Mouse (Mus musculus) testis, adult 2 months (tissue): ENCODE results near the gene Prkcd. TPM values are rescaled to one million over a fixed set of nuclear protein-coding genes. Genes with fewer than 3 reads are reported as not detected.

Experiments
- H3K27ac ChIP-seq: fragments of 200-500 bp; 2 replicates; pipeline ENCODE4 v1.5.1; 2012; ENCODE audit warnings: low read depth, low read length; ENCODE audit not compliant: control insufficient read depth, insufficient read depth
- H3K27me3 ChIP-seq: fragments of 200-500 bp; 2 replicates; pipeline ENCODE4 v1.6.1; 2012; ENCODE audit warnings: mild to moderate bottlenecking, low read length, moderate library complexity; ENCODE audit not compliant: control insufficient read depth, insufficient read depth
- H3K36me3 ChIP-seq: fragments of 200-500 bp; 2 replicates; pipeline ENCODE4 v1.6.1; 2012; ENCODE audit warnings: mild to moderate bottlenecking, low read length; ENCODE audit not compliant: control insufficient read depth, insufficient read depth
- H3K4me1 ChIP-seq: fragments of 200-500 bp; 2 replicates; pipeline ENCODE4 v1.6.1; 2012; ENCODE audit warnings: low read length; ENCODE audit not compliant: control insufficient read depth, insufficient read depth
- H3K4me3 ChIP-seq: fragments of 200-500 bp; 2 replicates; pipeline ENCODE4 v1.5.1; 2012; ENCODE audit warnings: low read depth, mild to moderate bottlenecking, low read length, moderate library complexity, mixed read lengths; ENCODE audit not compliant: control insufficient read depth
- CTCF ChIP-seq: fragments of 200-500 bp; IDR thresholded peaks from 2 replicates; pipeline ENCODE4 v1.5.1; 2012; ENCODE audit warnings: low read depth, mild to moderate bottlenecking, inconsistent platforms, low read length, moderate library complexity; ENCODE audit not compliant: control insufficient read depth, insufficient read depth, insufficient replicate concordance
- POLR2A ChIP-seq: fragments of 200-500 bp; IDR thresholded peaks from 2 replicates; pipeline ENCODE4 v1.6.1; 2012; ENCODE audit warnings: low read depth, mild to moderate bottlenecking, inconsistent platforms, low read length, moderate library complexity; ENCODE audit not compliant: control insufficient read depth
- polyA plus RNA-seq: library from polyadenylated mRNA; depleted of rRNA; stranded (reverse); fragments of >200 nt; gene quantifications from 2 replicates; pipeline ENCODE4 v1.2.3, GENCODE M21; 2012; rRNA removed

The Prkcd gene
- polyA plus RNA-seq, 1 experiment: 240 TPM

GRCm38 (mm10) chr14:30550232-30551070 lies 75.6 kb downstream of the Prkcd start:
- H3K27me3 ChIP-seq: no peaks in the 10 kb centered on the region
- TF ChIP-seq POLR2A: no peak
- no peak for TF ChIP-seq CTCF
- H3K36me3 ChIP-seq: no peaks in the 10 kb centered on the region
- no peak overlapping the region for H3K4me3 ChIP-seq
- no peak overlapping the region for H3K27ac ChIP-seq
- H3K4me1 ChIP-seq: peaks cover 15% of the 10 kb centered on the region

- no peak overlapping the region for H3K27ac ChIP-seq
Observed at GRCm38 (mm10) chr14:30549777-30550149, 76.2 kb downstream of the Prkcd start.

GRCm38 (mm10) chr14:30548965-30549776 lies 76.8 kb downstream of the Prkcd start:
- no peak; the same call in 1 of the 2 replicates for TF ChIP-seq POLR2A
- no peak for TF ChIP-seq CTCF
- H3K4me1 ChIP-seq: peaks cover 15% of the 10 kb centered on the region

More at GRCm38 (mm10) chr14:30549777-30550149, 76.2 kb downstream of the Prkcd start:
- Histone ChIP-seq H3K4me3 (peak overlapping the region; percentile 84), H3K27me3 (no peaks in the 10 kb centered on the region), H3K4me1 (peaks cover 15% of the 10 kb centered on the region), H3K36me3 (no peaks in the 10 kb centered on the region)
- TF ChIP-seq POLR2A: no peak
- TF ChIP-seq CTCF: no peak

GRCm38 (mm10) chr14:30548131-30548720 lies 77.8 kb downstream of the Prkcd start, which contains the start of gene Tkt:
Gene Tkt (plus strand): TSS chr14:30548359.
- Histone ChIP-seq H3K4me3 (peak within 1 kb of the TSS; percentile 84), H3K36me3 (no peaks in the 10 kb centered on the region), H3K4me1 (peaks cover 14% of the 10 kb centered on the region)

More at GRCm38 (mm10) chr14:30548965-30549776, 76.8 kb downstream of the Prkcd start:
- Histone ChIP-seq H3K4me3 (peak overlapping the region; percentile 84), H3K27me3 (no peaks in the 10 kb centered on the region), H3K36me3 (no peaks in the 10 kb centered on the region), H3K27ac (no peak overlapping the region; the same call in 1 of the 2 replicates)

More at GRCm38 (mm10) chr14:30548131-30548720, 77.8 kb downstream of the Prkcd start, which contains the start of gene Tkt:
- Histone ChIP-seq H3K27ac (peak within 1 kb of the TSS; percentile 59), H3K27me3 (no peaks in the 10 kb centered on the region)
- TF ChIP-seq CTCF: no peak
- no peak for TF ChIP-seq POLR2A

Other genes with a start within 250 kb of the Prkcd start
- 28.9 and 34.3 TPM in 2 replicates for gene Dcp1a, start 146.7 kb downstream of the Prkcd start, polyA plus RNA-seq
- 8.9 and 11.0 TPM in 2 replicates for gene Cacna1d, start 134.8 kb downstream of the Prkcd start, polyA plus RNA-seq
- 12.4 and 15.4 TPM in 2 replicates for gene Tkt, start 77.9 kb downstream of the Prkcd start, polyA plus RNA-seq
- 6.3 and 8.1 TPM in 2 replicates for gene Rft1, start 28.1 kb upstream of the Prkcd start, polyA plus RNA-seq
- 21.5 and 25.6 TPM in 2 replicates for gene Sfmbt1, start 88.6 kb upstream of the Prkcd start, polyA plus RNA-seq
- 3.6 and 3.7 TPM in 2 replicates for gene Tmem110, start 199.4 kb upstream of the Prkcd start, polyA plus RNA-seq